Comparison of ENCODE assay signal across 28 mouse cellular contexts in the genomic region with DNA sequence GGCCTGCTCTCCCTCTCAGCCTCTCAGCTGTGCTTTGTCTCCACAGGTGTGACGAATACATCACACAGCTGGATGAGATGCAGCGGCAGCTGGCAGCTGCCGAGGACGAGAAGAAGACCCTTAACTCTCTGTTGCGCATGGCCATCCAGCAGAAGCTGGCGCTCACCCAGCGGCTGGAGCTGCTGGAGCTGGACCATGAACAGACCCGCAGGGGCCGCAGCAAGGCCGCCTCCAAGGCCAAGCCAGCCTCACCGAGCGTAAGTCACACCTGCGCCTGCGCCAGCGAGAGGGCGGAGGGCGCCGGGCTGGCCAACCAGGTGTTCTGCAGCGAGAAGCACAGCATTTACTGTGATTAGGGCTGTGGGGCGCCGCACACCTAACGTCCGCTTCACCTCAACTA. TPM values are rescaled to one million over a fixed set of nuclear protein-coding genes. Genes with fewer than 3 reads are reported as not detected.
DNase-seq lines count a peak whose midpoint lies in the region; TF ChIP-seq lines count a peak whose summit lies in the region.
"Had no signal": no experiment of that assay in that cellular context is flagged by ENCODE, and none has a peak within 500 bp of the region (broad histone marks: within the 10 kb centered on the region; RNA-seq: fewer than 3 reads in every experiment).

No protein-coding gene starts in this region.

- H3K4me1 ChIP-seq in E14TG2a.4 (replicated peaks; ENCODE audit: low read depth, low read length), result peaks cover 38% of the 10 kb centered on the region
- peaks cover 0 to 4% of the 10 kb centered on the region in 2 experiments; a peak in 3 of 4 replicates for H3K4me1 ChIP-seq in ES-E14 (ENCODE audit: control insufficient read depth in 2 of 2, insufficient read depth in 2 of 2, low read length in 2 of 2, poor library complexity in 1 of 2)
- H3K4me1 ChIP-seq: embryonic facial prominence, embryonic 12.5 days had no signal

- intact Hi-C loops in gastrocnemius, adult 2 months (cut with DNase I), result no loop called here
- intact Hi-C loops in gastrocnemius, postnatal 14 days (cut with DNase I; ENCODE audit: low total_unique reads), result no loop called here

- TF ChIP-seq POLR2A in myocyte (IDR thresholded peaks at IDR 0.05; ENCODE audit: insufficient read length, low read depth), result no peak

- no peaks in the 10 kb centered on the region for H3K27me3 ChIP-seq in E14TG2a.4 (ENCODE audit: insufficient read depth, low read length)
- no peaks in the 10 kb centered on the region for H3K27me3 ChIP-seq in myocyte (ENCODE audit: control insufficient read depth, insufficient read depth, insufficient read length)
- H3K27me3 ChIP-seq: CH12.LX; embryonic facial prominence, embryonic 12.5 days; embryonic facial prominence, embryonic 15.5 days; heart, embryonic 13.5 days; Patski had no signal

- no peak overlapping the region for H3K27ac ChIP-seq in gastrocnemius, adult 2 months
- no peak overlapping the region for H3K27ac ChIP-seq in ES-E14 (ENCODE audit: insufficient read depth, low read depth, low read length, poor library complexity, severe bottlenecking)
- H3K27ac ChIP-seq: embryonic facial prominence, embryonic 12.5 days; embryonic facial prominence, embryonic 15.5 days; heart, embryonic 10.5 days; heart, embryonic 13.5 days; hindbrain, embryonic 14.5 days; hindbrain, postnatal 0 days had no signal

- peaks cover 4% of the 10 kb centered on the region for H3K79me2 ChIP-seq in myocyte (ENCODE audit: control insufficient read depth, insufficient read depth)

- H3K36me3 ChIP-seq in E14TG2a.4 (ENCODE audit: insufficient read depth, low read length), result peaks cover 86% of the 10 kb centered on the region
- H3K36me3 ChIP-seq in ES-E14 (ENCODE audit: control insufficient read depth, insufficient read depth, low read length, poor library complexity, severe bottlenecking), result peaks cover 45% of the 10 kb centered on the region
- H3K36me3 ChIP-seq in myocyte (ENCODE audit: control insufficient read depth, insufficient read depth), result peaks cover 63% of the 10 kb centered on the region

- in situ Hi-C loops in ES-E14 (cut with MboI; ENCODE audit: low sequenced_read_pairs in 2 of 2, unreplicated experiment in 2 of 2), result no loop called here

- H3K4me3 ChIP-seq in gastrocnemius, adult 2 months, result no peak overlapping the region
- H3K4me3 ChIP-seq in E14TG2a.4 (replicated peaks; ENCODE audit: low read length), result peak overlapping the region; percentile 62
- peak overlapping the region; percentile 33 to 44; a peak in 2 of 4 replicates for H3K4me3 ChIP-seq in ES-E14 (ENCODE audit: insufficient read depth in 1 of 2, low read depth in 1 of 2, low read length in 2 of 2, poor library complexity in 1 of 2, severe bottlenecking in 1 of 2)
- H3K4me3 ChIP-seq in myocyte, result no peak overlapping the region
- H3K4me3 ChIP-seq: embryonic facial prominence, embryonic 12.5 days; embryonic facial prominence, embryonic 15.5 days; heart, embryonic 10.5 days; heart, embryonic 13.5 days had no signal

- peak; percentile 31 for DNase-seq in gastrocnemius, adult 2 months
- no peak for DNase-seq in gastrocnemius, postnatal 14 days
- DNase-seq in ES-E14 (ENCODE audit: low read depth, low spot score), result no peak
- no peak for DNase-seq in lung, adult 18-20 months
- no peak for DNase-seq in spleen, postnatal 36 days (ENCODE audit: low spot score in 2 of 2)
- DNase-seq: adrenal gland, adult 2 months; adrenal gland, postnatal 14 days; B cell, adult 2 months; cerebellum, adult 11 months; cerebellum, adult 2 months; cerebellum, adult 9-11 months; cerebellum, postnatal 25 days; forebrain, postnatal 0 days; gastrocnemius, postnatal 10 days; heart, adult 18-20 months; heart, postnatal 14 days; heart, postnatal 4 days had no signal

- no peak overlapping the region for H3ac ChIP-seq in myocyte (ENCODE audit: control insufficient read depth, insufficient read length)

- no peak overlapping the region for H3K4me2 ChIP-seq in myocyte (ENCODE audit: low read depth)
- H3K4me2 ChIP-seq: embryonic facial prominence, embryonic 12.5 days; embryonic facial prominence, embryonic 15.5 days; heart, embryonic 13.5 days; hindbrain, embryonic 14.5 days had no signal

- H3K9me3 ChIP-seq in E14TG2a.4 (ENCODE audit: low read length), result no peaks in the 10 kb centered on the region
- no peaks in the 10 kb centered on the region for H3K9me3 ChIP-seq in ES-E14 (ENCODE audit: control insufficient read depth, insufficient read depth, low read depth, low read length)
- H3K9me3 ChIP-seq: embryonic facial prominence, embryonic 12.5 days; embryonic facial prominence, embryonic 15.5 days; G1E; heart, embryonic 10.5 days; heart, embryonic 13.5 days had no signal

- H3K9ac ChIP-seq in ES-E14 (ENCODE audit: insufficient read depth, low read depth, low read length, poor library complexity, severe bottlenecking), result peak overlapping the region; percentile 32; the same call in 1 of the 2 replicates
- H3K9ac ChIP-seq: embryonic facial prominence, embryonic 12.5 days; embryonic facial prominence, embryonic 15.5 days; forebrain, postnatal 0 days; heart, embryonic 13.5 days; hindbrain, embryonic 14.5 days had no signal

- TF ChIP-seq CTCF in gastrocnemius, adult 2 months (IDR thresholded peaks at IDR 0.05), result no peak
- no peak for TF ChIP-seq CTCF in E14TG2a.4 (conservative IDR thresholded peaks at IDR 0.05; ENCODE audit: low read length)

TF ChIP-seq in ES-E14, 5 proteins besides CTCF, POLR2A, EP300 and RAD21:
- TF ChIP-seq HCFC1 (IDR thresholded peaks at IDR 0.05; ENCODE audit: borderline replicate concordance, insufficient read depth, low read length), result no peak
TF ChIP-seq in ES-E14: peak in this region for 0.

TF ChIP-seq in myocyte, 11 proteins besides CTCF, POLR2A, EP300 and RAD21:
- TF ChIP-seq USF1 (IDR thresholded peaks at IDR 0.05; ENCODE audit: low read depth) (no peak), POLR2AphosphoS2 (IDR thresholded peaks at IDR 0.05; ENCODE audit: insufficient read length, low read depth) (peak; percentile 55)
TF ChIP-seq in myocyte: peak in this region for 1.

RNA-seq across cellular contexts. Expression of gene Ippk, which starts 38.1 kb away (rescaled TPM):
- total RNA-seq in gastrocnemius, adult 2 months (2021), result 1 to 10 TPM; 5.6 to 6.3 TPM
- total RNA-seq in gastrocnemius, postnatal 14 days (2021), result 1 to 10 TPM; 5.1 to 6.6 TPM
- total RNA-seq in ES-E14 (2012; rRNA removed), result 12.1 and 16.9 TPM in 2 replicates
- 4.5 TPM for polyA plus RNA-seq in myocyte (2012; fragmentation: generic; extraction: Trizol)

RNA-seq across cellular contexts. Expression of gene Bicd2, which starts 41.6 kb away (rescaled TPM):
- total RNA-seq in gastrocnemius, adult 2 months (2021), result 10 to 100 TPM; 26.0 to 28.5 TPM
- 10 to 100 TPM; 20.5 to 21.2 TPM for total RNA-seq in gastrocnemius, postnatal 14 days (2021)
- 18.2 and 25.5 TPM in 2 replicates for total RNA-seq in ES-E14 (2012; rRNA removed)
- polyA plus RNA-seq in myocyte (2012; fragmentation: generic; extraction: Trizol), result 94.9 TPM

Comparison
In these comparisons a context has a peak if more than half of its experiments do, and no peak if none do; other contexts are left out.
1. H3K4me3 ChIP-seq: peak in E14TG2a.4 (single experiment) and ES-E14 (2 of 2); none in gastrocnemius, adult 2 months (single experiment) and myocyte (single experiment).